Mouse (Mus musculus) layer of hippocampus, postnatal 36 days (tissue): ENCODE measurements around the gene Zc3hav1l. TPM values are rescaled to one million over a fixed set of nuclear protein-coding genes. Genes with fewer than 3 reads are reported as not detected.

Experiments
- total RNA-seq, 2 experiments: library from RNA; stranded (reverse); gene quantifications; 2 replicates each; pipeline ENCODE4 v1.2.3; 2021

The Zc3hav1l gene
- total RNA-seq, 2 experiments from 2014 or later = 4.3 to 4.9 TPM

Other genes starting within 250 kb of the Zc3hav1l start
- not detected for gene Tmem213, start 190.0 kb downstream of the Zc3hav1l start, total RNA-seq
- 1 to 10 TPM; 1.3 to 1.6 TPM for gene Atp6v0a4, start 174.7 kb downstream of the Zc3hav1l start, total RNA-seq
- gene D630045J12Rik, start 45.2 kb downstream of the Zc3hav1l start, total RNA-seq = 10 to 100 TPM; 37.0 to 39.5 TPM
- 1 to 10 TPM; 2.8 to 3.2 TPM for gene Zc3hav1, start 55.3 kb upstream of the Zc3hav1l start, total RNA-seq
- 10 to 100 TPM; 11.1 to 11.5 TPM for gene Ttc26, start 82.2 kb upstream of the Zc3hav1l start, total RNA-seq
- gene Ubn2, start 134.7 kb upstream of the Zc3hav1l start, total RNA-seq = 10 to 100 TPM; 47.2 to 52.4 TPM
- 10 to 100 TPM; 51.5 to 59.2 TPM for gene Fmc1, start 234.2 kb upstream of the Zc3hav1l start, total RNA-seq